Mouse (Mus musculus) E14TG2a.4 (cell line): ENCODE measurements around the gene Ogfod3.
A peak's percentile ranks its signal among the peaks of the same experiment; 100 is the strongest.

Experiments used
- CTCF ChIP-seq: conservative IDR thresholded peaks from 2 replicates; pipeline ENCODE4 v1.5.1; 2014; ENCODE audit warnings: low read length
- NANOG ChIP-seq: IDR thresholded peaks from 2 replicates; pipeline ENCODE4 v1.6.1; 2014; ENCODE audit warnings: borderline replicate concordance, low read length, mixed read lengths
- POU5F1 ChIP-seq: IDR thresholded peaks from 2 replicates; pipeline ENCODE4 v1.6.1; 2014; ENCODE audit warnings: low read length, borderline replicate concordance

DNA sequence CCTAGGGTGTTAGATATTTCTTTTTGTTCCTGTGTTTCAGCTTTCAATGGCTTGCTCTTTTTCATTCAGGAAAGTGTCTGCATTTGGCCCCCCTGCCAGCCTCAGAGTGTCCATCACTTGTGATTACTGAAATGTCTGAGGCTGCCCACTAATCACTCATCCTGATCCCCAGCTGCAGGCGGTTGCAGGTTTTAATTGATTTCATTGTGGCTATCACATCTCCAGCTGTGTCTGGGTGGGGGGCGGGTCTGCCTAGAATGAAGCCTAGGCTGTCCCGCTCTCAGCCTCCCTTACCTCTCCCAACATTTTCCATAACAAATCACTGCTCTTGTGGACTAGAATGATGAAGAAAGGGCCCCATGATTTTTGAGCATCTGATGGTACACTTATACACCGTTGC is 50.3 kb downstream of the Ogfod3 start:
- TF ChIP-seq CTCF (no peak), POU5F1 (no peak), NANOG (peak; percentile 97)
